Mouse (Mus musculus): ENCODE data around the gene Cdk11b. TPM values are rescaled to one million over a fixed set of nuclear protein-coding genes. Genes with fewer than 3 reads are reported as not detected.

Cdk11b gene
- polyA plus RNA-seq, 1 experiment from 2014 or later = 153 TPM

Other genes with a start within 250 kb of the Cdk11b start
- gene Gabrd, start 226.7 kb upstream of the Cdk11b start, polyA plus RNA-seq (2018) = 0.10 to 0.20 TPM in 2 of 3 replicates, not detected in the other
- 0.14 to 0.26 TPM in 2 of 3 replicates, not detected in the other for gene Cfap74, start 215.7 kb upstream of the Cdk11b start, polyA plus RNA-seq (2018)
- gene Tmem52, start 155.7 kb upstream of the Cdk11b start, polyA plus RNA-seq (2018) = not detected in 3 replicates
- gene Gnb1, start 133.5 kb upstream of the Cdk11b start, polyA plus RNA-seq (2018) = 216 to 287 TPM (median 286 TPM) in 3 replicates
- 75.4 to 129 TPM (median 88.2 TPM) in 3 replicates for gene Nadk, start 62.5 kb upstream of the Cdk11b start, polyA plus RNA-seq (2018)
- gene Slc35e2, start 23.4 kb upstream of the Cdk11b start, polyA plus RNA-seq (2018) = 4.6 to 4.9 TPM (median 4.8 TPM) in 3 replicates
- not detected in 3 replicates for gene Gm10563, start 20.6 kb downstream of the Cdk11b start, polyA plus RNA-seq (2018)
- gene Mmp23, start 28.5 kb downstream of the Cdk11b start, polyA plus RNA-seq (2018) = not detected in 3 replicates
- 9.5 to 29.7 TPM (median 12.3 TPM) in 3 replicates for gene Mib2, start 44.3 kb downstream of the Cdk11b start, polyA plus RNA-seq (2018)
- gene Fndc10, start 69.5 kb downstream of the Cdk11b start, polyA plus RNA-seq (2018) = 1.1 to 1.9 TPM (median 1.4 TPM) in 3 replicates
- gene Ssu72, start 79.9 kb downstream of the Cdk11b start, polyA plus RNA-seq (2018) = 125 to 264 TPM (median 166 TPM) in 3 replicates
- gene Tmem240, start 109.9 kb downstream of the Cdk11b start, polyA plus RNA-seq (2018) = 0.10 to 1.0 TPM (median 0.32 TPM) in 3 replicates
- gene Atad3a, start 136.2 kb downstream of the Cdk11b start, polyA plus RNA-seq (2018) = 11.3 to 32.7 TPM (median 12.1 TPM) in 3 replicates
- gene Vwa1, start 149.8 kb downstream of the Cdk11b start, polyA plus RNA-seq (2018) = 0.09 to 0.10 TPM in 2 of 3 replicates, not detected in the other
- gene Tmem88b, start 161.0 kb downstream of the Cdk11b start, polyA plus RNA-seq (2018) = not detected in 3 replicates
- not detected in 3 replicates for gene Ankrd65, start 165.6 kb downstream of the Cdk11b start, polyA plus RNA-seq (2018)
- gene Mrpl20, start 178.0 kb downstream of the Cdk11b start, polyA plus RNA-seq (2018) = 60.1 to 101 TPM (median 65.9 TPM) in 3 replicates
- 21.9 to 54.1 TPM (median 31.3 TPM) in 3 replicates for gene Ccnl2, start 187.6 kb downstream of the Cdk11b start, polyA plus RNA-seq (2018)
- gene Aurkaip1, start 206.4 kb downstream of the Cdk11b start, polyA plus RNA-seq (2018) = 66.8 to 92.5 TPM (median 68.1 TPM) in 3 replicates
- gene Mxra8, start 214.8 kb downstream of the Cdk11b start, polyA plus RNA-seq (2018) = 0.19 to 1.1 TPM (median 0.32 TPM) in 3 replicates
- 6.2 to 13.8 TPM (median 12.2 TPM) in 3 replicates for gene Dvl1, start 222.5 kb downstream of the Cdk11b start, polyA plus RNA-seq (2018)
- 0.04 to 0.11 TPM in 2 of 3 replicates, not detected in the other for gene Tas1r3, start 238.5 kb downstream of the Cdk11b start, polyA plus RNA-seq (2018)
- 6.6 to 11.4 TPM (median 8.7 TPM) in 3 replicates for gene Cptp, start 244.6 kb downstream of the Cdk11b start, polyA plus RNA-seq (2018)
- 11.2 to 22.1 TPM (median 18.6 TPM) in 3 replicates for gene Ints11, start 244.7 kb downstream of the Cdk11b start, polyA plus RNA-seq (2018)